9 mouse cellular contexts compared by ENCODE assay signal in genomic region chr17:32386659-32387432, GRCm38 (mm10). TPM values are rescaled to one million over a fixed set of nuclear protein-coding genes. Genes with fewer than 3 reads are reported as not detected.
DNase-seq lines count a peak whose midpoint lies in the region; ATAC-seq and TF ChIP-seq lines count a peak whose summit lies in the region.
"Had no signal": no experiment of that assay in that cellular context is flagged by ENCODE, and none has a peak within 500 bp of the region (broad histone marks: within the 10 kb centered on the region; RNA-seq: fewer than 3 reads in every experiment).

No protein-coding gene starts in this region.

- DNase-seq in cerebellum, adult 2 months = peak; percentile 37
- no peak for DNase-seq in cerebellum, postnatal 4 days (ENCODE audit: low spot score in 2 of 2)
- peak; percentile 42 to 59 for DNase-seq in left cerebral cortex, adult 18-20 months (ENCODE audit: low spot score in 2 of 2)
- no peak for DNase-seq in left cerebral cortex, postnatal 10 days (ENCODE audit: extremely low spot score in 1 of 2, low spot score in 2 of 2)
- DNase-seq in T-cell, adult 2 months (ENCODE audit: low spot score) = peak; percentile 62
- no peak for DNase-seq in kidney, postnatal 0 days (ENCODE audit: low spot score)
- DNase-seq in natural killer cell, adult 2 months (ENCODE audit: low spot score in 2 of 2) = peak; percentile 50 to 53
- DNase-seq in frontal cortex, postnatal 25 days (ENCODE audit: low spot score in 2 of 2) = no peak

- WGBS in cerebellum, adult 2 months = 75% methylated on average over 9 of the region's 9 CpGs
- WGBS in kidney, postnatal 0 days = 65% methylated on average over 9 of the region's 9 CpGs

- H3K27me3 ChIP-seq in cerebellum, adult 2 months (ENCODE audit: control insufficient read depth, insufficient read depth, low read length) = no peaks in the 10 kb centered on the region
- 0 out of 2 replicates have a peak, but pooled peaks cover 3% of the 10 kb centered on the region for H3K27me3 ChIP-seq in kidney, postnatal 0 days (ENCODE audit: insufficient read depth, low read length)

- no peak overlapping the region for H3K27ac ChIP-seq in cerebellum, adult 2 months (ENCODE audit: insufficient read depth, low read length)
- H3K27ac ChIP-seq in kidney, postnatal 0 days = no peak overlapping the region

- peaks cover 17% of the 10 kb centered on the region for H3K4me1 ChIP-seq in cerebellum, adult 2 months (ENCODE audit: control insufficient read depth, insufficient read depth, low read length)
- H3K4me1 ChIP-seq in kidney, postnatal 0 days (replicated peaks; ENCODE audit: insufficient read depth, low read length) = peaks cover 7% of the 10 kb centered on the region; the same call in 1 of the 2 replicates

- no peak for TF ChIP-seq POLR2A in cerebellum, adult 2 months (IDR thresholded peaks at IDR 0.05; ENCODE audit: borderline replicate concordance, insufficient read depth, low read length)

- 0 out of 2 replicates have a peak, but pooled peaks cover 12% of the 10 kb centered on the region for H3K36me3 ChIP-seq in kidney, postnatal 0 days (ENCODE audit: insufficient read depth, low read length)

- H3K4me3 ChIP-seq in cerebellum, adult 2 months (replicated peaks; ENCODE audit: insufficient read depth, low read depth, low read length) = no peak overlapping the region
- no peak overlapping the region for H3K4me3 ChIP-seq in kidney, postnatal 0 days (replicated peaks; ENCODE audit: low read depth, low read length)

- no peaks in the 10 kb centered on the region for H3K9me3 ChIP-seq in kidney, postnatal 0 days (replicated peaks; ENCODE audit: low read length)

- ATAC-seq in kidney, postnatal 0 days (replicated peaks; ENCODE audit: low FRiP score, low read depth) = no peak

- no peak overlapping the region for H3K9ac ChIP-seq in kidney, postnatal 0 days (ENCODE audit: low read depth, low read length)

- intact Hi-C loops in left cerebral cortex, postnatal 10 days (cut with DNase I) = loop anchor here (5.0 kb wide), 1 partner anchor 110 kb away; no protein-coding TSS in a partner anchor

- H3K4me2 ChIP-seq in kidney, postnatal 0 days (ENCODE audit: low read length) = no peak overlapping the region

- TF ChIP-seq CTCF in cerebellum, adult 2 months (IDR thresholded peaks at IDR 0.05; ENCODE audit: borderline replicate concordance, insufficient read depth, low read depth, low read length) = peak; percentile 57
- peak; percentile 64 for TF ChIP-seq CTCF in kidney, postnatal 0 days (IDR thresholded peaks at IDR 0.05; ENCODE audit: low read depth)

RNA-seq across cellular contexts. Expression of gene Wiz, which starts 2.4 kb away (rescaled TPM):
- polyA plus RNA-seq in cerebellum, adult 2 months (2012; rRNA removed) = 48.5 and 51.2 TPM in 2 replicates
- total RNA-seq in left cerebral cortex, adult 18-20 months (2021) = 10 to 100 TPM; 46.0 to 47.9 TPM
- 10 to 100 TPM; 91.6 to 99.3 TPM for total RNA-seq in left cerebral cortex, postnatal 10 days (2021)
- polyA plus RNA-seq in kidney, postnatal 0 days (2015; fragmentation: Nextera tagmentation; extraction: Ambion mirVana) = 18.6 and 20.8 TPM in 2 replicates

RNA-seq across cellular contexts. Expression of gene Rasal3, which starts 16.5 kb away (rescaled TPM):
- polyA plus RNA-seq in cerebellum, adult 2 months (2012; rRNA removed) = 0.92 and 1.2 TPM in 2 replicates
- 1 to 10 TPM; 3.3 to 4.6 TPM for total RNA-seq in left cerebral cortex, adult 18-20 months (2021)
- 1 to 10 TPM; 2.9 to 3.4 TPM for total RNA-seq in left cerebral cortex, postnatal 10 days (2021)
- polyA plus RNA-seq in kidney, postnatal 0 days (2015; fragmentation: Nextera tagmentation; extraction: Ambion mirVana) = 0.29 and 0.53 TPM in 2 replicates

RNA-seq across cellular contexts. Expression of gene Akap8l, which starts 36.4 kb away (rescaled TPM):
- 279 and 287 TPM in 2 replicates for polyA plus RNA-seq in cerebellum, adult 2 months (2012; rRNA removed)
- total RNA-seq in left cerebral cortex, adult 18-20 months (2021) = 100 to 1,000 TPM; 183 to 219 TPM
- total RNA-seq in left cerebral cortex, postnatal 10 days (2021) = 100 to 1,000 TPM; 128 to 135 TPM
- polyA plus RNA-seq in kidney, postnatal 0 days (2015; fragmentation: Nextera tagmentation; extraction: Ambion mirVana) = 63.2 and 70.2 TPM in 2 replicates

RNA-seq across cellular contexts. Expression of gene Pglyrp2, which starts 37.1 kb away (rescaled TPM):
- not detected in 2 replicates for polyA plus RNA-seq in cerebellum, adult 2 months (2012; rRNA removed)
- not detected for total RNA-seq in left cerebral cortex, adult 18-20 months (2021)
- total RNA-seq in left cerebral cortex, postnatal 10 days (2021) = not detected
- polyA plus RNA-seq in kidney, postnatal 0 days (2015; fragmentation: Nextera tagmentation; extraction: Ambion mirVana) = not detected in 2 replicates
- polyA plus RNA-seq: heart, embryonic 14.5 days had no signal

Comparison
In these comparisons a context has a peak if more than half of its experiments do, and no peak if none do; other contexts are left out.
1. DNase-seq: peak in cerebellum, adult 2 months (2 of 2), left cerebral cortex, adult 18-20 months (2 of 2), T-cell, adult 2 months (single experiment) and natural killer cell, adult 2 months (2 of 2); none in cerebellum, postnatal 4 days (0 of 2), left cerebral cortex, postnatal 10 days (0 of 2), kidney, postnatal 0 days (single experiment) and frontal cortex, postnatal 25 days (0 of 2).